Comparison of ENCODE assay signal across 12 mouse cellular contexts in the genomic region with DNA sequence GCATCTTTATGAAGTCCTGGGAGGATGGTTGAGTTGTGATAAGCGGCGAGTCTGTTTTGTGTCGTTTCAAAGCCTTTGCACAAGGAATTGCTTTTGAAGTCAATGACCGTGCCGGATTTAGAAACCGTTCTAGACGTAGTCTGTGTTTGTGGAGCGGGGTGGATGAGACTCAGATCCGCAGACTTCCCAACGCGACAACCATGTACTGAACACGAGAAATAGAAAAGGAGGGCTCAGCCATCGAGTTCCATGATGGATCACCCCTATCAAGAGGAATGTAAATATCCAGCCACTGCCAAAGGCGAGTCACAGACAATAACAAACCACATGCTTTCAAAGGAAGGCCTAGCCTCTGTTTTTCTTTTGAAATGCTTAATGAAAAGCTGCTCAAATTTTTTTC.
DNase-seq lines count a peak whose midpoint lies in the region; ATAC-seq and TF ChIP-seq lines count a peak whose summit lies in the region.
"Had no signal": no experiment of that assay in that cellular context is flagged by ENCODE, and none has a peak within 500 bp of the region (broad histone marks: within the 10 kb centered on the region; RNA-seq: fewer than 3 reads in every experiment).

No protein-coding gene starts in this region.

- TF ChIP-seq POLR2A in heart, adult 2 months (IDR thresholded peaks at IDR 0.05; ENCODE audit: insufficient read depth, low read depth, low read length), result no peak
- TF ChIP-seq POLR2A in testis, adult 2 months (IDR thresholded peaks at IDR 0.05; ENCODE audit: control insufficient read depth, low read depth, low read length), result no peak

- peak overlapping the region; percentile 48 for H3K27ac ChIP-seq in heart, embryonic 16.5 days (ENCODE audit: low read length)
- H3K27ac ChIP-seq in heart, adult 2 months, result no peak overlapping the region
- peak overlapping the region; percentile 53 for H3K27ac ChIP-seq in testis, adult 2 months (ENCODE audit: control insufficient read depth, insufficient read depth, low read depth, low read length)
- peak overlapping the region; percentile 61 for H3K27ac ChIP-seq in intestine, embryonic 16.5 days (ENCODE audit: low read length)
- peak overlapping the region; percentile 68 for H3K27ac ChIP-seq in stomach, embryonic 16.5 days (ENCODE audit: low read length)
- H3K27ac ChIP-seq in hindbrain, embryonic 14.5 days, result no peak overlapping the region
- H3K27ac ChIP-seq: embryonic facial prominence, embryonic 15.5 days; liver, embryonic 15.5 days; midbrain, embryonic 15.5 days; neural tube, embryonic 15.5 days had no signal

- peaks cover 4% of the 10 kb centered on the region for H3K9me3 ChIP-seq in heart, embryonic 16.5 days (replicated peaks; ENCODE audit: control insufficient read depth, low read length)
- no peaks in the 10 kb centered on the region for H3K9me3 ChIP-seq in intestine, embryonic 16.5 days (ENCODE audit: control insufficient read depth, low read length)
- H3K9me3 ChIP-seq in stomach, embryonic 16.5 days (replicated peaks; ENCODE audit: control insufficient read depth, low read length), result no peaks in the 10 kb centered on the region
- no peaks in the 10 kb centered on the region for H3K9me3 ChIP-seq in hindbrain, embryonic 14.5 days (ENCODE audit: control insufficient read depth, low read length)
- H3K9me3 ChIP-seq: embryonic facial prominence, embryonic 15.5 days; liver, embryonic 15.5 days; midbrain, embryonic 15.5 days; neural tube, embryonic 15.5 days had no signal

- H3K36me3 ChIP-seq in heart, embryonic 16.5 days (ENCODE audit: control insufficient read depth, insufficient read depth), result no peaks in the 10 kb centered on the region
- H3K36me3 ChIP-seq in heart, adult 2 months (ENCODE audit: control insufficient read depth, insufficient read depth, low read length), result no peaks in the 10 kb centered on the region
- H3K36me3 ChIP-seq in testis, adult 2 months (ENCODE audit: control insufficient read depth, insufficient read depth, low read length), result no peaks in the 10 kb centered on the region
- no peaks in the 10 kb centered on the region for H3K36me3 ChIP-seq in intestine, embryonic 16.5 days (ENCODE audit: control insufficient read depth, insufficient read depth, low read length)
- H3K36me3 ChIP-seq in stomach, embryonic 16.5 days (ENCODE audit: control insufficient read depth, insufficient read depth, low read length), result no peaks in the 10 kb centered on the region
- H3K36me3 ChIP-seq in hindbrain, embryonic 14.5 days (replicated peaks; ENCODE audit: control insufficient read depth, insufficient read depth), result no peaks in the 10 kb centered on the region
- H3K36me3 ChIP-seq: embryonic facial prominence, embryonic 15.5 days; liver, embryonic 15.5 days; midbrain, embryonic 15.5 days; neural tube, embryonic 15.5 days had no signal

- WGBS in heart, embryonic 16.5 days, result 42% methylated on average over 14 of the region's 14 CpGs
- WGBS in heart, adult 2 months, result 66% methylated on average over 14 of the region's 14 CpGs
- 44% methylated on average over 14 of the region's 14 CpGs for WGBS in intestine, embryonic 16.5 days
- 33% methylated on average over 14 of the region's 14 CpGs for WGBS in stomach, embryonic 16.5 days
- 60% methylated on average over 14 of the region's 14 CpGs for WGBS in hindbrain, embryonic 14.5 days

- 0 out of 2 replicates have a peak overlapping the region, but pooled peaks have one; percentile 4 for H3K9ac ChIP-seq in heart, embryonic 16.5 days (ENCODE audit: low read length)
- H3K9ac ChIP-seq in heart, adult 2 months (ENCODE audit: low read depth, low read length), result no peak overlapping the region
- H3K9ac ChIP-seq in intestine, embryonic 16.5 days (ENCODE audit: low read depth, low read length), result 0 out of 2 replicates have a peak overlapping the region, but pooled peaks have one; percentile 16
- no peak overlapping the region for H3K9ac ChIP-seq in stomach, embryonic 16.5 days (ENCODE audit: low read length)
- no peak overlapping the region for H3K9ac ChIP-seq in hindbrain, embryonic 14.5 days
- H3K9ac ChIP-seq: embryonic facial prominence, embryonic 15.5 days; liver, embryonic 15.5 days; midbrain, embryonic 15.5 days; neural tube, embryonic 15.5 days had no signal

- no peak for TF ChIP-seq CTCF in heart, adult 2 months (IDR thresholded peaks at IDR 0.05)
- no peak for TF ChIP-seq CTCF in testis, adult 2 months (IDR thresholded peaks at IDR 0.05; ENCODE audit: control insufficient read depth, insufficient read depth, insufficient replicate concordance, low read depth, low read length)

- no peak for DNase-seq in heart, adult 2 months
- no peak for DNase-seq in testis, postnatal 10 days (ENCODE audit: low spot score)
- no peak for DNase-seq in hindbrain, embryonic 14.5 days (ENCODE audit: low spot score)
- DNase-seq: cerebellum, adult 8-10 months had no signal

- no peaks in the 10 kb centered on the region for H3K79me2 ChIP-seq in heart, adult 2 months (replicated peaks; ENCODE audit: control insufficient read depth, insufficient read depth, low read length)

- peak overlapping the region; percentile 7; the same call in 1 of the 2 replicates for H3K4me2 ChIP-seq in heart, embryonic 16.5 days (ENCODE audit: low read depth, low read length)
- peak overlapping the region; percentile 30 for H3K4me2 ChIP-seq in intestine, embryonic 16.5 days (ENCODE audit: low read depth, low read length)
- peak overlapping the region; percentile 22 for H3K4me2 ChIP-seq in stomach, embryonic 16.5 days (ENCODE audit: low read depth, low read length)
- H3K4me2 ChIP-seq in hindbrain, embryonic 14.5 days (replicated peaks), result no peak overlapping the region
- H3K4me2 ChIP-seq: embryonic facial prominence, embryonic 15.5 days; liver, embryonic 15.5 days; midbrain, embryonic 15.5 days; neural tube, embryonic 15.5 days had no signal

- H3K27me3 ChIP-seq in heart, embryonic 16.5 days (ENCODE audit: control insufficient read depth, insufficient read depth, low read length), result no peaks in the 10 kb centered on the region
- H3K27me3 ChIP-seq in heart, adult 2 months (ENCODE audit: control insufficient read depth, insufficient read depth, low read length), result no peaks in the 10 kb centered on the region
- no peaks in the 10 kb centered on the region for H3K27me3 ChIP-seq in testis, adult 2 months (ENCODE audit: control insufficient read depth, insufficient read depth, low read length)
- no peaks in the 10 kb centered on the region for H3K27me3 ChIP-seq in intestine, embryonic 16.5 days (replicated peaks; ENCODE audit: control insufficient read depth, insufficient read depth, low read length)
- H3K27me3 ChIP-seq in stomach, embryonic 16.5 days (ENCODE audit: control insufficient read depth, insufficient read depth, low read length), result no peaks in the 10 kb centered on the region
- H3K27me3 ChIP-seq in hindbrain, embryonic 14.5 days (ENCODE audit: control insufficient read depth, insufficient read depth, low read length), result no peaks in the 10 kb centered on the region
- H3K27me3 ChIP-seq: embryonic facial prominence, embryonic 15.5 days; liver, embryonic 15.5 days; midbrain, embryonic 15.5 days; neural tube, embryonic 15.5 days had no signal

- H3K4me1 ChIP-seq in heart, embryonic 16.5 days (ENCODE audit: control insufficient read depth, insufficient read depth, low read length), result peaks cover 11% of the 10 kb centered on the region
- no peaks in the 10 kb centered on the region for H3K4me1 ChIP-seq in heart, adult 2 months (ENCODE audit: control insufficient read depth, insufficient read depth, low read length)
- peaks cover 2% of the 10 kb centered on the region for H3K4me1 ChIP-seq in testis, adult 2 months (ENCODE audit: control insufficient read depth, insufficient read depth, low read length)
- H3K4me1 ChIP-seq in intestine, embryonic 16.5 days (ENCODE audit: control insufficient read depth, insufficient read depth, low read length), result no peaks in the 10 kb centered on the region
- H3K4me1 ChIP-seq in stomach, embryonic 16.5 days (ENCODE audit: control insufficient read depth, insufficient read depth, low read length), result 0 out of 2 replicates have a peak, but pooled peaks cover 4% of the 10 kb centered on the region
- H3K4me1 ChIP-seq in hindbrain, embryonic 14.5 days (replicated peaks; ENCODE audit: control insufficient read depth, insufficient read depth, low read length), result 0 out of 2 replicates have a peak, but pooled peaks cover 3% of the 10 kb centered on the region
- H3K4me1 ChIP-seq: liver, embryonic 15.5 days; midbrain, embryonic 15.5 days; neural tube, embryonic 15.5 days had no signal

- intact Hi-C loops in heart, adult 2 months (cut with DNase I), result no loop called here

- TF ChIP-seq EP300 in heart, adult 2 months (IDR thresholded peaks at IDR 0.05; ENCODE audit: insufficient read depth, low read depth, low read length), result no peak

- no peak overlapping the region for H3K4me3 ChIP-seq in heart, embryonic 16.5 days (ENCODE audit: low read length)
- no peak overlapping the region for H3K4me3 ChIP-seq in heart, adult 2 months
- H3K4me3 ChIP-seq in testis, adult 2 months (ENCODE audit: control insufficient read depth, low read depth, low read length), result peak overlapping the region; percentile 74
- no peak overlapping the region for H3K4me3 ChIP-seq in intestine, embryonic 16.5 days (ENCODE audit: low read length)
- no peak overlapping the region for H3K4me3 ChIP-seq in stomach, embryonic 16.5 days (replicated peaks; ENCODE audit: low read length)
- no peak overlapping the region for H3K4me3 ChIP-seq in hindbrain, embryonic 14.5 days (replicated peaks; ENCODE audit: low read length)
- H3K4me3 ChIP-seq: embryonic facial prominence, embryonic 15.5 days; liver, embryonic 15.5 days; midbrain, embryonic 15.5 days; neural tube, embryonic 15.5 days had no signal

- 0 out of 2 replicates have a peak, but pooled peaks have one; percentile 14 for ATAC-seq in heart, embryonic 16.5 days (replicated peaks; ENCODE audit: extremely low read depth, insufficient read depth, low FRiP score)
- peak; percentile 87 for ATAC-seq in intestine, embryonic 16.5 days
- ATAC-seq in stomach, embryonic 16.5 days (ENCODE audit: insufficient read depth, low FRiP score), result peak; percentile 71; the same call in 1 of the 2 replicates
- no peak for ATAC-seq in hindbrain, embryonic 14.5 days (ENCODE audit: low FRiP score)
- ATAC-seq: midbrain, embryonic 15.5 days had no signal

Comparison
In these comparisons a context has a peak if more than half of its experiments do, and no peak if none do; other contexts are left out.
1. H3K27ac ChIP-seq: peak in heart, embryonic 16.5 days (single experiment), testis, adult 2 months (single experiment), intestine, embryonic 16.5 days (single experiment) and stomach, embryonic 16.5 days (single experiment); none in heart, adult 2 months (single experiment) and hindbrain, embryonic 14.5 days (single experiment).
2. H3K9ac ChIP-seq: peak in heart, embryonic 16.5 days (single experiment) and intestine, embryonic 16.5 days (single experiment); none in heart, adult 2 months (single experiment), stomach, embryonic 16.5 days (single experiment) and hindbrain, embryonic 14.5 days (single experiment).